Mouse (Mus musculus) testis, adult 2 months (tissue): ENCODE data around the gene Prlr.

Source experiments
- CTCF ChIP-seq: fragments of 200-500 bp; IDR thresholded peaks from 2 replicates; pipeline ENCODE4 v1.5.1; 2012; ENCODE audit warnings: low read depth, mild to moderate bottlenecking, inconsistent platforms, low read length, moderate library complexity; ENCODE audit not compliant: control insufficient read depth, insufficient read depth, insufficient replicate concordance
- POLR2A ChIP-seq: fragments of 200-500 bp; IDR thresholded peaks from 2 replicates; pipeline ENCODE4 v1.6.1; 2012; ENCODE audit warnings: low read depth, mild to moderate bottlenecking, inconsistent platforms, low read length, moderate library complexity; ENCODE audit not compliant: control insufficient read depth

- TF ChIP-seq POLR2A, result no peak
- no peak for TF ChIP-seq CTCF
Measured at GRCm38 (mm10) chr15:10180694-10181093, 3.7 kb downstream of the Prlr start.
